Mouse (Mus musculus): ENCODE results near the gene Mif4gd.

The Mif4gd gene

GRCm38 (mm10) chr11:115579080-115579479, 33.7 kb downstream of the Mif4gd start:
- in situ Hi-C loops (cut with MboI, MseI): no loop called here

- in situ Hi-C loops (cut with MboI, MseI): no loop called here
These were observed 47.8 kb downstream of the Mif4gd start for GRCm38 (mm10) chr11:115564961-115565360.

GRCm38 (mm10) chr11:115564064-115564809, 48.5 kb downstream of the Mif4gd start, which contains the start of gene Nup85:
Gene Nup85, plus strand, starts transcription at chr11:115564434.
- in situ Hi-C loops (cut with MboI, MseI): no loop called here

- in situ Hi-C loops (cut with MboI, MseI): no loop called here
These were observed 49.4 kb downstream of the Mif4gd start for GRCm38 (mm10) chr11:115563406-115563805.

Data from T-helper 1 cell (primary cell).